ENCODE assay signal across 9 mouse cellular contexts in genomic region chr6:70813921-70814628, GRCm38 (mm10). TPM values are rescaled to one million over a fixed set of nuclear protein-coding genes. Genes with fewer than 3 reads are reported as not detected.
A peak's percentile ranks its signal among the peaks of the same experiment; 100 is the strongest.
DNase-seq lines count a peak whose midpoint lies in the region; ATAC-seq lines count a peak whose summit lies in the region.
"Had no signal": no experiment of that assay in that cellular context is flagged by ENCODE, and none has a peak within 500 bp of the region (broad histone marks: within the 10 kb centered on the region; RNA-seq: fewer than 3 reads in every experiment).

No protein-coding gene starts in this region.

- no peak overlapping the region for H3K4me2 ChIP-seq in stomach, embryonic 15.5 days
- H3K4me2 ChIP-seq in midbrain, embryonic 15.5 days: no peak overlapping the region
- H3K4me2 ChIP-seq: forebrain, embryonic 12.5 days had no signal

- H3K4me1 ChIP-seq in stomach, embryonic 15.5 days: peaks cover 6% of the 10 kb centered on the region
- no peaks in the 10 kb centered on the region for H3K4me1 ChIP-seq in midbrain, embryonic 15.5 days
- H3K4me1 ChIP-seq: forebrain, embryonic 12.5 days had no signal

- H3K4me3 ChIP-seq in stomach, embryonic 15.5 days (replicated peaks): no peak overlapping the region
- no peak overlapping the region for H3K4me3 ChIP-seq in midbrain, embryonic 15.5 days
- H3K4me3 ChIP-seq: forebrain, embryonic 12.5 days had no signal

- H3K27me3 ChIP-seq in stomach, embryonic 15.5 days (replicated peaks): no peaks in the 10 kb centered on the region
- H3K27me3 ChIP-seq in midbrain, embryonic 15.5 days (replicated peaks): no peaks in the 10 kb centered on the region
- H3K27me3 ChIP-seq: forebrain, embryonic 12.5 days had no signal

- H3K9me3 ChIP-seq in stomach, embryonic 15.5 days: no peaks in the 10 kb centered on the region
- H3K9me3 ChIP-seq in midbrain, embryonic 15.5 days: no peaks in the 10 kb centered on the region
- H3K9me3 ChIP-seq: forebrain, embryonic 12.5 days had no signal

- WGBS in stomach, embryonic 15.5 days: 56% methylated on average over 18 of the region's 18 CpGs
- WGBS in midbrain, embryonic 15.5 days: 93% methylated on average over 18 of the region's 18 CpGs

- no peaks in the 10 kb centered on the region for H3K36me3 ChIP-seq in stomach, embryonic 15.5 days
- H3K36me3 ChIP-seq in midbrain, embryonic 15.5 days (replicated peaks): no peaks in the 10 kb centered on the region
- H3K36me3 ChIP-seq: forebrain, embryonic 12.5 days had no signal

- no peak overlapping the region for H3K9ac ChIP-seq in stomach, embryonic 15.5 days
- no peak overlapping the region for H3K9ac ChIP-seq in midbrain, embryonic 15.5 days
- H3K9ac ChIP-seq: forebrain, embryonic 12.5 days had no signal

- ATAC-seq in activated CD4-positive, CD25-positive, alpha-beta regulatory T cell, adult 4 months: peak; percentile 62
- ATAC-seq in stomach, embryonic 15.5 days (ENCODE audit: insufficient read depth, low FRiP score, low read depth): peak; percentile 86
- ATAC-seq in midbrain, embryonic 15.5 days (replicated peaks): no peak

- no peak overlapping the region; the same call in 1 of the 2 replicates for H3K27ac ChIP-seq in stomach, embryonic 15.5 days
- no peak overlapping the region for H3K27ac ChIP-seq in midbrain, embryonic 15.5 days
- H3K27ac ChIP-seq: forebrain, embryonic 12.5 days had no signal

- DNase-seq in adrenal gland, adult 2 months: peak; percentile 53
- no peak for DNase-seq in adrenal gland, adult 18-20 months (ENCODE audit: low spot score in 2 of 2)
- peak; percentile 16 to 44 for DNase-seq in kidney, postnatal 4 days
- DNase-seq in layer of hippocampus, adult 8-10 months (ENCODE audit: low spot score in 2 of 2): no peak
- no peak for DNase-seq in heart, adult 18-20 months

RNA-seq across cellular contexts. Expression of gene Rpia, which starts 22.0 kb away (rescaled TPM):
- 10 to 100 TPM; 15.6 to 16.8 TPM for total RNA-seq in adrenal gland, adult 2 months (2021)
- 6.2 and 6.9 TPM in 2 replicates for polyA plus RNA-seq in adrenal gland, adult 2 months (2012; rRNA removed)
- 10 to 100 TPM; 21.7 to 23.4 TPM for total RNA-seq in adrenal gland, adult 18-20 months (2021)
- polyA plus RNA-seq in activated CD4-positive, CD25-positive, alpha-beta regulatory T cell, adult 4 months (2017; shearing (Covaris generic)): 1 to 10 TPM; 4.2 to 5.2 TPM
- 4.0 and 4.7 TPM in 2 replicates for polyA plus RNA-seq in stomach, embryonic 15.5 days (2015; fragmentation: Nextera tagmentation; extraction: Ambion mirVana)
- 10 to 100 TPM; 12.9 to 17.6 (median 14.5) TPM for total RNA-seq in layer of hippocampus, adult 8-10 months (2022)
- polyA plus RNA-seq in midbrain, embryonic 15.5 days (2015; fragmentation: Nextera tagmentation; extraction: Ambion mirVana): 2.6 and 3.0 TPM in 2 replicates
- 10 to 100 TPM; 13.2 to 15.5 TPM for total RNA-seq in heart, adult 18-20 months (2021)

RNA-seq across cellular contexts. Expression of gene Eif2ak3, which starts 30.2 kb away (rescaled TPM):
- 10 to 100 TPM; 18.1 to 21.1 TPM for total RNA-seq in adrenal gland, adult 2 months (2021)
- 11.5 and 13.2 TPM in 2 replicates for polyA plus RNA-seq in adrenal gland, adult 2 months (2012; rRNA removed)
- total RNA-seq in adrenal gland, adult 18-20 months (2021): 10 to 100 TPM; 17.2 to 17.4 TPM
- polyA plus RNA-seq in activated CD4-positive, CD25-positive, alpha-beta regulatory T cell, adult 4 months (2017; shearing (Covaris generic)): 1 to 10 TPM; 2.4 to 4.6 TPM
- 12.5 and 12.7 TPM in 2 replicates for polyA plus RNA-seq in stomach, embryonic 15.5 days (2015; fragmentation: Nextera tagmentation; extraction: Ambion mirVana)
- total RNA-seq in layer of hippocampus, adult 8-10 months (2022): 10 to 100 TPM; 20.5 to 24.2 (median 23.1) TPM
- polyA plus RNA-seq in midbrain, embryonic 15.5 days (2015; fragmentation: Nextera tagmentation; extraction: Ambion mirVana): 14.1 and 14.6 TPM in 2 replicates
- 1 to 10 TPM; 6.9 to 7.5 TPM for total RNA-seq in heart, adult 18-20 months (2021)

Comparison
In these comparisons a context has a peak if more than half of its experiments do, and no peak if none do; other contexts are left out.
1. DNase-seq: peak in adrenal gland, adult 2 months (single experiment) and kidney, postnatal 4 days (2 of 2); none in adrenal gland, adult 18-20 months (0 of 2), layer of hippocampus, adult 8-10 months (0 of 2) and heart, adult 18-20 months (0 of 2).